Mouse (Mus musculus) limb, embryonic 11.5 days (tissue): ENCODE results near the gene 6430550D23Rik. TPM values are rescaled to one million over a fixed set of nuclear protein-coding genes. Genes with fewer than 3 reads are reported as not detected.
"Not testable (repeated sequence)": the region's sequence is repeated elsewhere in the genome, so short reads cannot be mapped to it uniquely, and the experiment has no call there.

Experiments
- ATAC-seq: fragments of 200-750 bp; cut with Nextera tagmentation; 2 replicates; pipeline ENCODE4 v1.8.0; 2017; ENCODE audit warnings: low read depth; ENCODE audit not compliant: insufficient number of reproducible peaks, low FRiP score, low TSS enrichment
- DNase-seq: peaks from one replicate; pipeline ENCODE4 v3.0.0-alpha.2; 2015; ENCODE audit warnings: low spot score
- H3K27ac ChIP-seq: fragments of 300-500 bp; sonication (generic); replicated peaks from 2 replicates; pipeline ENCODE4 v1.5.1; 2014; ENCODE audit warnings: low read depth, mild to moderate bottlenecking, low read length
- H3K27me3 ChIP-seq: fragments of 300-500 bp; sonication (generic); 2 replicates; pipeline ENCODE4 v1.6.1; 2014; ENCODE audit warnings: mild to moderate bottlenecking, low read length, mixed read lengths; ENCODE audit not compliant: control insufficient read depth, insufficient read depth
- H3K36me3 ChIP-seq: fragments of 300-500 bp; sonication (generic); 2 replicates; pipeline ENCODE4 v1.6.1; 2014; ENCODE audit warnings: mild to moderate bottlenecking, low read length, moderate library complexity, mixed read lengths; ENCODE audit not compliant: control insufficient read depth, insufficient read depth
- H3K4me1 ChIP-seq: fragments of 300-500 bp; sonication (generic); 2 replicates; pipeline ENCODE4 v1.6.1; 2014; ENCODE audit warnings: low read length, mixed read lengths; ENCODE audit not compliant: control insufficient read depth, insufficient read depth
- H3K4me2 ChIP-seq: fragments of 300-500 bp; sonication (generic); 2 replicates; pipeline ENCODE4 v1.6.1; 2014; ENCODE audit warnings: low read depth, mild to moderate bottlenecking, moderate library complexity; ENCODE audit not compliant: severe bottlenecking
- H3K4me3 ChIP-seq: fragments of 300-500 bp; sonication (generic); 2 replicates; pipeline ENCODE4 v1.5.1; 2014; ENCODE audit warnings: low read depth, low read length
- H3K9ac ChIP-seq: fragments of 300-500 bp; sonication (generic); 2 replicates; pipeline ENCODE4 v1.6.1; 2014; ENCODE audit warnings: mild to moderate bottlenecking, low read length
- H3K9me3 ChIP-seq: fragments of 300-500 bp; sonication (generic); 2 replicates; pipeline ENCODE4 v1.6.1; 2016; ENCODE audit warnings: low read length; ENCODE audit not compliant: control insufficient read depth
- whole genome bisulfite sequencing: fragments of 180-500 bp; shearing (Covaris S2); extraction: QIAGEN DNeasy Blood & Tissue Kit; methylation state at CpG from one replicate; pipeline ENCODE4 v1.1.7; 2014; 5-methylcytosine and 5-hydroxymethylcytosine counted together
- polyA plus RNA-seq: library from polyadenylated mRNA; unstranded; fragments of >200 nt; fragmentation: Nextera tagmentation; extraction: Ambion mirVana; gene quantifications from 2 replicates; pipeline ENCODE4 v1.2.1, GENCODE M21; 2014

The 6430550D23Rik gene
- polyA plus RNA-seq, 1 experiment from 2014 or later: 1.6 TPM

GRCm38 (mm10) chr2:155940681-155941080 lies 67.1 kb downstream of the 6430550D23Rik start, which contains the start of gene Gm15557:
TSS of gene Gm15557 (plus strand) at chr2:155940728.
- Histone ChIP-seq H3K4me1 (peaks cover 20% of the 10 kb centered on the region), H3K9me3 (no peaks in the 10 kb centered on the region), H3K36me3 (no peaks in the 10 kb centered on the region), H3K9ac (no peak within 1 kb of the TSS), H3K4me3 (no peak within 1 kb of the TSS), H3K27ac (no peak within 1 kb of the TSS), H3K4me2 (no peak within 1 kb of the TSS), H3K27me3 (no peaks in the 10 kb centered on the region)
- 87% methylated on average over 3 of the region's 3 CpGs for WGBS
- ATAC-seq: no peak
- no peak for DNase-seq

DNA sequence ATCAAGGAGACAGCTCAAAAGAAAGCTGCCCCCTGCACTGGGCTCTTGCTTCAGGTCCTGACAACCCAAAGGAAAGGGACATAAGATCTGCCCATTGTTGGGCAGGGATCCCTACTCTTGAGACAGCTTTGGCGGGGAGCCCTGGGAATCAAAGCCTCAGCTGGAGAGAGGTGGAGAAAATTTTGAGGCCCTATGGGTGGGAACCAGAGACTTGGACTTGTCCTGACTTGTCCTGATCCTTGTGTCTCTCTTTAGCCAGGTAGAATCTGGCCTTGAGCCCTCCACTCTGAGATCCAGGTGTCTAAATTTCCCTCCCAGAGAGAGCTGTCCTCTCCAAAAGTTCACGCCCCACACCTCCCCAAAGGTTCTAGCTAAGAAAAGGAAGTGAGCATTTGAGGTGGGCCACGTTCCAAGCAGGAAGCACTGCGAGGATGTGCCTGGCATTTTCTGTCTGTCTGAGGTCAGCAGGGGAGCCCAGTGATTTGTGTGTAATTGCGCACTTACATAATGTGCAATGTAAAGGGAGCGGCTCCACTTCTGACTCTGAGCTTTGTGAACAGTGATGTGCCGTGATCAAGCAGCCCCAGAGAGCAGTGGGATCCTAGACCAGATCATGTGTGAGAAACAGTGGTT lies 67.8 kb downstream of the 6430550D23Rik start:
- whole genome bisulfite sequencing: 80% methylated on average over 7 of the region's 7 CpGs
- H3K4me2 ChIP-seq: no peak overlapping the region
- H3K4me3 ChIP-seq: no peak overlapping the region
- H3K4me1 ChIP-seq: peaks cover 18% of the 10 kb centered on the region
- no peaks in the 10 kb centered on the region for H3K36me3 ChIP-seq
- H3K27ac ChIP-seq: no peak overlapping the region
- no peaks in the 10 kb centered on the region for H3K27me3 ChIP-seq
- DNase-seq: no peak
- no peaks in the 10 kb centered on the region for H3K9me3 ChIP-seq
- H3K9ac ChIP-seq: no peak overlapping the region
- no peak for ATAC-seq

GRCm38 (mm10) chr2:155929531-155930442 lies 78.0 kb downstream of the 6430550D23Rik start, which contains the start of gene Uqcc1:
TSS of gene Uqcc1 (minus strand) at chr2:155930310.
- H3K9ac ChIP-seq: peak within 1 kb of the TSS; percentile 50
- peak within 1 kb of the TSS; percentile 66 for H3K4me2 ChIP-seq
- H3K36me3 ChIP-seq: no peaks in the 10 kb centered on the region
- peak within 1 kb of the TSS; percentile 49 for H3K27ac ChIP-seq
- peaks cover 3% of the 10 kb centered on the region for H3K4me1 ChIP-seq
- ATAC-seq (peak; percentile 88), DNase-seq (peak; percentile 93)
- H3K9me3 ChIP-seq: no peaks in the 10 kb centered on the region
- peak within 1 kb of the TSS; percentile 57 for H3K4me3 ChIP-seq
- WGBS: under 1% methylated on average over 38 of the region's 38 CpGs
- no peaks in the 10 kb centered on the region for H3K27me3 ChIP-seq

- no peak overlapping the region for H3K9ac ChIP-seq
- H3K27ac ChIP-seq: no peak overlapping the region
- no peaks in the 10 kb centered on the region for H3K9me3 ChIP-seq
- DNase-seq (peak; percentile 25), ATAC-seq (no peak)
- 66% methylated on average over 7 of the region's 7 CpGs for WGBS
- no peaks in the 10 kb centered on the region for H3K27me3 ChIP-seq
- H3K4me1 ChIP-seq: peaks cover 3% of the 10 kb centered on the region
- H3K4me3 ChIP-seq: peak overlapping the region; percentile 57
- no peaks in the 10 kb centered on the region; the same call in 1 of the 2 replicates for H3K36me3 ChIP-seq
- H3K4me2 ChIP-seq: peak overlapping the region; percentile 66
These were observed 78.9 kb downstream of the 6430550D23Rik start for GRCm38 (mm10) chr2:155928711-155929345.

GRCm38 (mm10) chr2:155925213-155925612 lies 82.6 kb downstream of the 6430550D23Rik start:
- DNase-seq, H3K27ac ChIP-seq, ATAC-seq, H3K36me3 ChIP-seq, H3K27me3 ChIP-seq, H3K9ac ChIP-seq, H3K4me3 ChIP-seq, H3K4me2 ChIP-seq, H3K4me1 ChIP-seq, H3K9me3 ChIP-seq: not testable (repeated sequence)
- WGBS: 93% methylated on average over 6 of the region's 6 CpGs

Other genes starting within 250 kb of the 6430550D23Rik start
- not detected in 2 replicates for gene Mmp24, start 232.6 kb downstream of the 6430550D23Rik start, polyA plus RNA-seq
- 6.2 and 6.4 TPM in 2 replicates for gene BC029722, start 188.6 kb downstream of the 6430550D23Rik start, polyA plus RNA-seq
- gene Eif6, start 181.1 kb downstream of the 6430550D23Rik start, polyA plus RNA-seq: 201 and 215 TPM in 2 replicates
- gene Fam83c, start 173.1 kb downstream of the 6430550D23Rik start, polyA plus RNA-seq: 0.30 and 0.32 TPM in 2 replicates
- 60.4 and 82.2 TPM in 2 replicates for gene Uqcc1, start 77.7 kb downstream of the 6430550D23Rik start, polyA plus RNA-seq
- 0.33 TPM in 1 of 2 replicates, not detected in the other for gene Gm15557, start 67.2 kb downstream of the 6430550D23Rik start, polyA plus RNA-seq
- 18.4 and 23.3 TPM in 2 replicates for gene Gdf5, start 62.6 kb downstream of the 6430550D23Rik start, polyA plus RNA-seq
- 20.5 and 23.6 TPM in 2 replicates for gene Cep250, start 51.5 kb downstream of the 6430550D23Rik start, polyA plus RNA-seq
- 178 and 188 TPM in 2 replicates for gene Ergic3, start 68 bp upstream of the 6430550D23Rik start, polyA plus RNA-seq
- not detected in 2 replicates for gene Fer1l4, start 45.0 kb upstream of the 6430550D23Rik start, polyA plus RNA-seq
- gene Spag4, start 57.2 kb upstream of the 6430550D23Rik start, polyA plus RNA-seq: 3.7 and 3.9 TPM in 2 replicates
- gene Cpne1, start 104.0 kb upstream of the 6430550D23Rik start, polyA plus RNA-seq: 61.4 and 61.9 TPM in 2 replicates
- 42.9 and 51.1 TPM in 2 replicates for gene Rbm12, start 104.0 kb upstream of the 6430550D23Rik start, polyA plus RNA-seq
- gene Gm28036, start 119.1 kb upstream of the 6430550D23Rik start, polyA plus RNA-seq: 20.5 and 21.9 TPM in 2 replicates
- gene Romo1, start 136.1 kb upstream of the 6430550D23Rik start, polyA plus RNA-seq: 408 and 417 TPM in 2 replicates
- 33.0 and 34.9 TPM in 2 replicates for gene Nfs1, start 136.2 kb upstream of the 6430550D23Rik start, polyA plus RNA-seq
- 723 and 726 TPM in 2 replicates for gene Rbm39, start 172.3 kb upstream of the 6430550D23Rik start, polyA plus RNA-seq
- gene Phf20, start 188.5 kb upstream of the 6430550D23Rik start, polyA plus RNA-seq: 81.0 and 89.2 TPM in 2 replicates